Mouse (Mus musculus) bone marrow macrophage, adult 2 months (primary cell): ENCODE data around the gene Bcap31. TPM values are rescaled to one million over a fixed set of nuclear protein-coding genes. Genes with fewer than 3 reads are reported as not detected.

Source experiments
- H3K27ac ChIP-seq: 2 replicates; pipeline ENCODE4 v1.5.1; 2012; ENCODE audit warnings: low read depth, low read length; ENCODE audit not compliant: insufficient read depth
- H3K4me1 ChIP-seq: 2 replicates; pipeline ENCODE4 v1.6.1; 2012; ENCODE audit warnings: low read length; ENCODE audit not compliant: control insufficient read depth, insufficient read depth
- H3K4me3 ChIP-seq: 2 replicates; pipeline ENCODE4 v1.5.1; 2012; ENCODE audit warnings: mild to moderate bottlenecking, low read length, moderate library complexity; ENCODE audit not compliant: insufficient read depth
- CTCF ChIP-seq: IDR thresholded peaks from 2 replicates; pipeline ENCODE4 v1.5.1; 2012; ENCODE audit warnings: low read depth, mild to moderate bottlenecking, low read length, moderate library complexity
- POLR2A ChIP-seq: IDR thresholded peaks from 2 replicates; pipeline ENCODE4 v1.6.1; 2012; ENCODE audit warnings: mild to moderate bottlenecking, low read depth, low read length, borderline replicate concordance
- polyA plus RNA-seq: library from polyadenylated mRNA; stranded (reverse); fragments of >200 nt; gene quantifications from 2 replicates; pipeline ENCODE4 v1.2.4, GENCODE M21; 2012; ENCODE audit not compliant: missing spikeins, insufficient read depth, insufficient read length

Gene Bcap31
- polyA plus RNA-seq, 1 experiment: 212 TPM

GRCm38 (mm10) chrX:73730908-73731307 lies 14.9 kb upstream of the Bcap31 start:
- Histone ChIP-seq H3K4me1 (no peaks in the 10 kb centered on the region), H3K27ac (no peak overlapping the region), H3K4me3 (no peak overlapping the region)
- TF ChIP-seq CTCF (no peak), POLR2A (no peak)

DNA sequence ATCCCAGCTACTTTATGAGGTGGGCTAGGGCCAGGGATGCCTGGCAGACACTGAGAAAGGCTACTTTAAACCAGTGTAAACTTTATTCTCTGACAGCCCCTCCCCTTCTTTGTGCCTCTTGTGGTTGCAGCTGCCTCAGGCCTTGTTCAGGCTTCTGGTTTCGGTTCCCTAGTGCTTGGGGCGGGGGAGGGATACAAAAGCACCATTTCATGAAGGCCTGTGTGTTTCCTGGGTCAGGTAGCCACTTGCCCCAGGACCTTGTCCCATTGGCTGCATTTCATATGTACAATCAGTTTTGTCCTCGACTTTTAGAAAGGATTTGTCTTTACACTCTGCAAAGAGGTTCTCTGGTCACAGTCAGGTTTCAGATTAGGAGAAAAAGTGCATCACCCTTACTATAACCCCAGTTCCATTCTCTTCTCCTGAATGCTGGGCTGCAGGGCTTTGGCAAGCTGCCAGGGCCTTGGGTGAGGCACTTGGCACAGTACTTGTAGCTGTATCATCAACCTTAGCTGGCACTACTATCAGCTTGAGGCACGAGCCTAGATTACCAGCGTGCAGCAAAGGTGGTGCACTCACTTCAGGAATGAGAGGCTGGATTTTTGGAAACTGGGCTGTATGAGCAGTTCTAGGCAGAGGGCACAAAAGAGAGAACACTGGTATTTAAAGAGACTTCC lies 2.8 kb upstream of the Bcap31 start:
- Histone ChIP-seq H3K27ac (peak overlapping the region; percentile 98), H3K4me1 (peaks cover 22% of the 10 kb centered on the region), H3K4me3 (peak overlapping the region; percentile 73)
- no peak for TF ChIP-seq CTCF
- TF ChIP-seq POLR2A: no peak

DNA sequence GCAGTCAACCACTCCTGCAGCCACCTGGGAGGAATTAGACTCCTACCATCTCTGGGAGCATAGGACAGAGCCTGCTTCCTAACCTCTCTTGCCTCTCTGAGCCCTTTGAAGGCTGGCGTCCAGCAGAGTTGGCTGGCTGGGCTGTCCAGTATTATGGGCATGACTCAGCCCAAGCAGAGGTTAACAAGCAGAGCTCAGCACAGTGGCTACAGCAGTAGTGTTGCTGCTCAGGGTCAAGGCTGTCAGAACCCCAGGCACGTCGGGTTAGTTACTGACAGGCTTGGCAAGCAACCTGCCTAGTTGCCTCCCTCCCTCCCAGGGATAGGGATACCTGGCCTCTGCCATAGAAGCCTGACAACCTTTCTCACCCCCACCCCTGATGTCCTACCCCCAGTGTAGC lies 2.3 kb upstream of the Bcap31 start:
- H3K4me1 ChIP-seq: peaks cover 22% of the 10 kb centered on the region
- peak overlapping the region; percentile 73 for H3K4me3 ChIP-seq
- TF ChIP-seq CTCF: no peak
- no peak for TF ChIP-seq POLR2A
- H3K27ac ChIP-seq: peak overlapping the region; percentile 98

- Histone ChIP-seq H3K4me3 (peak overlapping the region; percentile 73), H3K4me1 (peaks cover 22% of the 10 kb centered on the region), H3K27ac (peak overlapping the region; percentile 98)
- TF ChIP-seq CTCF (no peak), POLR2A (no peak)
Measured at GRCm38 (mm10) chrX:73717667-73718066, 1.7 kb upstream of the Bcap31 start.

DNA sequence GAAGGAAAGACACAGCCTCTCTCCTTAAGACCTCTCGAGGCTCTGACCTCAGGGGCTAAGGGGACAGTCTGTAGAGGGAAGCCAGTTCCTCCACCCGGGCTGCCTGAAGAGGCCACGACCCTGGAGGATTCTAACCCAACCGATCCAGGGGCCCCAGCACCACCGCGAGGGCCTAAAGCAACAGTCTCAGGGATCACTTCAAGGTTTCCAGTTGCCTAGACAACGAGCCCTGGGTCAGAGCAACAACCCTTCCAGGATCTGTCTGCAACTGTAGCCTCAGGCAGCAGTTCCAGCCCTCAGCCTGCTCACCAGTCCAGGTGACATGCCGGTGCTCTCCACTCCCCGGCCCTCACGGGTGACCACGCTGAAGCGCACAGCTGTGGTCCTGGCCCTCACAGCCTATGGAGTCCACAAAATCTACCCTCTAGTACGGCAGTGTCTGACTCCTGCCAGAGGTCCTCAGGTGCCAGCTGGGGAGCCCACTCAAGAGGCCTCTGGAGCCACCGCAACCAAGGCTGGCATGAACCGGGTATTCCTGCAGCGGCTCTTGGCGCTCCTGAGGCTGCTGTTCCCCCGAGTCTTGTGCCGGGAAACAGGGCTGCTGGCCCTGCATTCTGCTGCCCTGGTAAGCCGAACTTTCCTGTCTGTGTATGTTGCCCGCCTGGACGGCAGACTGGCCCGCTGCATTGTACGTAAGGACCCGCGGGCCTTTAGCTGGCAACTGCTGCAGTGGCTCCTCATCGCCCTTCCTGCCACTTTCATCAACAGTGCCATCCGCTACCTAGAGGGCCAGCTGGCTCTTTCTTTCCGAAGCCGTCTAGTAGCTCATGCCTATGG lies 952 bp upstream of the Bcap31 start:
- TF ChIP-seq CTCF (no peak), POLR2A (peak; percentile 63; the same call in 1 of the 2 replicates)
- Histone ChIP-seq H3K27ac (peak overlapping the region; percentile 98), H3K4me1 (peaks cover 22% of the 10 kb centered on the region), H3K4me3 (peak overlapping the region; percentile 73)

- Histone ChIP-seq H3K4me3 (peak overlapping the region; percentile 92), H3K27ac (peak overlapping the region; percentile 73), H3K4me1 (peaks cover 16% of the 10 kb centered on the region)
- TF ChIP-seq CTCF (no peak; the same call in 1 of the 2 replicates), POLR2A (no peak)
Measured at GRCm38 (mm10) chrX:73715476-73716108, 383 bp downstream of the Bcap31 start.

- no peak overlapping the region for H3K27ac ChIP-seq
- no peak for TF ChIP-seq POLR2A
- TF ChIP-seq CTCF: no peak
- H3K4me1 ChIP-seq: no peaks in the 10 kb centered on the region
- H3K4me3 ChIP-seq: no peak overlapping the region
Measured at GRCm38 (mm10) chrX:73700472-73700871, 15.5 kb downstream of the Bcap31 start.

- TF ChIP-seq POLR2A (no peak), CTCF (no peak)
- Histone ChIP-seq H3K4me3 (peak overlapping the region; percentile 21; the same call in 1 of the 2 replicates), H3K27ac (no peak overlapping the region)
Measured at GRCm38 (mm10) chrX:73690917-73691629, 24.9 kb downstream of the Bcap31 start.

GRCm38 (mm10) chrX:73685629-73686028 lies 30.3 kb downstream of the Bcap31 start:
- Histone ChIP-seq H3K4me3 (no peak overlapping the region), H3K27ac (no peak overlapping the region), H3K4me1 (peaks cover 7% of the 10 kb centered on the region; the same call in 1 of the 2 replicates)
- no peak for TF ChIP-seq POLR2A
- TF ChIP-seq CTCF: no peak

More at GRCm38 (mm10) chrX:73690917-73691629, 24.9 kb downstream of the Bcap31 start:
- H3K4me1 ChIP-seq: peaks cover 8% of the 10 kb centered on the region; the same call in 1 of the 2 replicates
